Mouse (Mus musculus) frontal cortex, postnatal 10 days (tissue): ENCODE results near the gene Acot11.
A peak's percentile ranks its signal among the peaks of the same experiment; 100 is the strongest.
"Not testable (repeated sequence)": the region's sequence is repeated elsewhere in the genome, so short reads cannot be mapped to it uniquely, and the experiment has no call there.

Experiments used
- DNase-seq, 2 experiments: peaks; one replicate each; pipeline ENCODE4 v3.0.0; 2022; ENCODE audit warnings: low spot score in 2 of 2, mixed read lengths in 1 of 2

Acot11 gene

GRCm38 (mm10) chr4:106810039-106810438, 5.2 kb upstream of the Acot11 start:
- DNase-seq = no peak

DNA sequence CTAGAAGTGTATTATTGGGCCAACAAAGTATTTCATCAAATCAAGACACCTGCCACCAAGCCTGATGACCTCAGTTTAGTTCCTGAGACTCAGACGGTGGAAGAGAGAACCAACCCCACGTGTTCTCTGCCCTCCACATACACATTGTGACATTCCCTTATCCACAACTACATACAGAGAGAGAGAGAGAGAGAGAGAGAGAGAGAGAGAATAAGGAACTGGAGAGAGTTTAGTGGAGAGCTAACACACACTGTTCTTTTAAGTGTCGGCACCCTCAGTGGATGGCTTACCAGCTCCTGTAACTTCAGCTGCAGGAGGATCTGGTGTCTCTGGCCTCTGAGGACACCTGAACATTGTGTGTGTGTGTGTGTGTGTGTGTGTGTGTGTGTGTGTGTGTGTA, 2.5 kb upstream of the Acot11 start:
- DNase-seq = no peak

DNA sequence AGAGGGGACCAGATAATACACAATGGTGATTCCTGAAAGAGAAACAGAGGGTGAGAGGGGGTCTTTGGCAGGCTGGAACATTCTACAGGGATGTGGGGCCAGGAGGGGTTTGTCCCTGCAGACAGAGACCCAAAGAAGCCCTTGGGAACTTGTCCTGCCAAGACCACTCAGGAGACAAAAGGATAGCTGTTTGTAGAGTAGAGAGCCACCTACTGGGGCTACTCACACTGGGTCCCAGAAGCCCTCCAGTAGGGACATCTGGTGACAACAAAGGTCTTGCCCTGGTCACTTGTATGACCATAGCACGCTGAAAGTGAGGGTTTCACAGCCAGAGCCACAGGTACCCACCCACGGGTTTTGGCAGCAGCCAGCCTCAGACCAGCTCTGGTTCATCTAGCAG, 1.1 kb upstream of the Acot11 start:
- DNase-seq = no peak

DNA sequence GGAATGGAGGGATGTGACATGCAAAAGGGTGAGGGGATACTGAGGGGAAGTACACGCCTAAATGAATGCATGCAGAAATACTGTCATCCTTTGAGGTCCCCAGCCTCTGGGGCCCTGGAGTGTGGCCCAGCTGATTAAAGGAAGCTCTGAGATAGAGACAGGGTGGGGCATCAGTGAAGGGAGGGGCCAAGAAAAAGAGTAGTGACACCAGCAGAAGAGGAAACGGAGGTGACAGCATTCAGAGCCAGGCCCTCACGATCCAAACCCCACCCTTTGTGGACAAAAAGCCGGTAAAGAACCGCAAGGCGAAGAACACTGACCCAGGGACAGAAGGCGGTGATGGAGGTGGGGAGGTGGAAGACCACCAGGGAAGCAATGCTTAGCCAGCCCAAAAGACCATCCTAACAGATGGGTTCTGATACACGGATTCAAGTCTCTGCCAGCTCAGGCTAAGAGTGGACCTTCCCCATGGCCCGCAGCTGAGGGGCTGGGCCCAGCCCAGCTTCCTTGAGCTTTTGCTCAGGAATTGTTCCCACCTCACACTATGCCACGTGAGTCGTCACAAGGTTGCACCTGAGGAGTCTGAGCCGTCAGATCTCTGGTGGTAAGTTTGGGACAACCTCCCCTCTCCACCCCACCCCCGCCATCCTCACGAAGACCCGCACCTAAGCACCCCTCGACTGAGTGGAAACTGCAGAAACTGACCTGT, 443 bp downstream of the Acot11 start:
- no peak for DNase-seq

DNA sequence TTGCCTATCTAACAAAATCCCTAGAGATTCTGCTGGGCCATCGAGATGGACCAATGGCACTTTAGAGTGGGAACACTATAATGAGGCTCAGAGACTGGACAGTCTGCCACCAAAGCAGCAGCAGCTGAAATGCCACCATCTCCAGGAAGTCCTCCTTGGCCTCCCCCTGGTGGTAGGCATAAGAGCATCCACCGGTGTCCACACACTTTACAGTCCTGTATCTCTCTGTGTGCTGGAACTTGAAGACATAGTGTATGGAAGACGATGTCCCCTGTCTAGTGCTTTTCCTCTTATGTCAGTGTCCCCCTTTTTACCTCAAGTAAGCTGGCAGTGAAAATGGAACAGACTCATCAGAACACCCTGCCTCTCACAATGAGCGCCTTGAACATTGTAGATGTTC, 1.0 kb downstream of the Acot11 start:
- DNase-seq = no peak

DNA sequence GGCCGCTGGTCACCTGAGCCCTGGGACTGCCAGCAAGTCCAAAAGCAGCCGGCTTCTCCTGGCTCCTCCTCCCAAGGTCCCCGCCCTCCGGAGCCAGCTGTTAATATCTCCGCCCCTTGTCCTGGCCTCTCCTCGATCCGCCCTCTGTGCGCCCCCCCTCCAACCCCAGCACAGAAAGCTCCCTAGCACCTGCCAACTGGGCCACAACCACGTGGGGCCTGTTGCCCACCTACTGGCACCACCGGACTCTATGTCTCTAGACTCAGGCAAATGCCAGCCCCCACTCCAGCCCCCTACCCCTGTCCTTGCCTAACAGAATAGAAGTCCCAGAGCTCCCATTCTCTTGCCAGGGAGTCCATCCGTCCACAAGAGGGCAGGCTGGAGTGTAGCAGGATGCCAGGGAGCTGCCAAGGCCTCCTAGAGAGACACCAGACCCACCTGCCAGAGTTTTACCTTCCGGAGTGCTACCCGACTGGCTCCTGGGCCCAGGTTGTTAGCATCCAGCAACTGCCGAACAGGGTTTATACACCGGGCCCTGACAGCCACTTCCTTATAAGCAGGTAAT, 4.9 kb downstream of the Acot11 start:
- peak; percentile 73 to 75 for DNase-seq

DNA sequence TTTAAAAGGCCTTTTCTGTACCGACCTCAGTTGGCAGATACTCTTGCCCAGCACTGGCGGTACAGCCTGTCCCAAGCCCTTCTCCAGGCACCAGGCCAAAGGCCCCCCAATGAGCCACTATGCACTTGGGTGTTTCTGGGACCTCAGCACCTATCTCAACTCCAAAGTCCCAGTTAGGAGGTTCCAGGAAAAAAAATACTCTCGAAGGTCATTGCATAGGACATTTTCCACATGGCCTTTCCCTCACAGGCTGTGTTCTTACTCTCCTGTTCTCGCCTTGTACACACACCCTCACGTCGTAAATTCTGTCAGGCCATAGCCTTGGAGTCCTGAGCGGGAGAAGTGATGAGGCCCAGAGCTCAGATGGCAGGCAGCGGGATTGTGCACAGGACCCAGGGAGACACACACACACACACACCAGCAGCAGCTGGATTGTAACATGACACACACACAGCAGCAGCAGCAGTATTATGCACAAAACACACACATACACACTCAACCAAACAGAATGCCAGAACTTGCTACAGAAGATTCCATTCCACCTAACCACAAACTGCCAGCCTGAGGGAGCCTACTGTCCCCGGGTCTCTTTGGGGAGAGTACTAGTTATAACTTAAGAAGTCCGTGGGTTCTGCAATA, 5.8 kb downstream of the Acot11 start:
- DNase-seq = no peak

- no peak for DNase-seq
Observed at GRCm38 (mm10) chr4:106795289-106795688, 9.5 kb downstream of the Acot11 start.

- DNase-seq = no peak
Observed at GRCm38 (mm10) chr4:106794247-106794646, 10.6 kb downstream of the Acot11 start.

DNA sequence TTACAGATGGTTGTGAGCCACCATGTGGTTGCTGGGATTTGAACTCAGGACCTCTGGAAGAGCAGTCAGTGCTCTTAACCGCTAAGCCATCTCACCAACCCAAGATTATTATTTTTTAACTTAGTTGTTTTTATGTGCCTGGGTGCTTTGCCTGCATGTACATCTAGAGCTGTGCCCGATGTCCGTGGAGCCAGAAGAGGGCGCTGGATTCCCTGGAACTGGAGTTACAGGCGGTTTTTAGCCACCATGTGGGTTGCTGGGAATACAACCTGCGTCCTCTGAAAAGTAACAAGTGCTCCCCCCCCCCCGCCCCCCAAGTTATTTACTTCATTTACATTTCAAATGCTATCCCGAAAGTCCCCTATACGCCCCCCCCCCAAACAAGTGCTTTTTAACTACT, 11.0 kb downstream of the Acot11 start:
- not testable (repeated sequence) for DNase-seq

GRCm38 (mm10) chr4:106792276-106792675, 12.5 kb downstream of the Acot11 start:
- no peak for DNase-seq

DNA sequence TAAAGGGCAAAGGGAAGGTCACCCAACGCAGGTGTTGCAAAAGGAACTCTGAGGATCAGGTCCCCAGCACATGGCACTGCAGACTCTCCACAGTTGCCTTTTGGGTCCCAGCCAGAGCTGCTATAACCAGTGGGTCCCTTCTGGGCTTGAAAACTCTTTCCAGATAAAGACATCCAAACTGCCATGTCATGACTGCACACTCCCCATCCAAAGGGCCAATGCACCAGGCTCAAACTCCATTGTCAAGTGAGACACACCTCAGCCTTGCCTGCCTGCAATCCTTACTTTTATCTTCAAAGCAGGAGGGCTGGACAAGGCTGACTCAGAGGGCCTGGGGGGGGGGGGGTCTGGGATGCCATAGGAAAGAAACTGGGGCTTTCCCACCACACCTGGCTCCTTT, 13.9 kb downstream of the Acot11 start:
- no peak for DNase-seq

DNA sequence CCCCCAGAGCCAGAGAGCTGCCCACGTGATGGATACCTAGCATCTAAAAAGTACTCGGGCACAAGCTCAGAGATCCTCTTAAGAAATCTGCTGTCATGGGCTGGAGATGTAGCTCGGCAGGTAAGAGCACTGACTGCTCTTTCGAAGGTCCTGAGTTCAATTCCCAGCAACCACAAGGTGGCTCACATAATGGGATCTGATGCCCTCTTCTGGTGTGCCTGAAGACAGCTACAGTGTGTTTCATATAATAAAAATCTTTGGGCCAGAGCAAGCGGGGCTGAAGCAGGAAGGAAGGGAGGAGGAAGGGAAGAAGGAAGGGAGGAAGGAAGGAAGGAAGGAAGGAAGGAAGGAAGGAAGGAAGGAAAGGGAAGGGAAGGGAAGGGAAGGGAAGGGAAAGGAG, 14.6 kb downstream of the Acot11 start:
- DNase-seq = not testable (repeated sequence)

DNA sequence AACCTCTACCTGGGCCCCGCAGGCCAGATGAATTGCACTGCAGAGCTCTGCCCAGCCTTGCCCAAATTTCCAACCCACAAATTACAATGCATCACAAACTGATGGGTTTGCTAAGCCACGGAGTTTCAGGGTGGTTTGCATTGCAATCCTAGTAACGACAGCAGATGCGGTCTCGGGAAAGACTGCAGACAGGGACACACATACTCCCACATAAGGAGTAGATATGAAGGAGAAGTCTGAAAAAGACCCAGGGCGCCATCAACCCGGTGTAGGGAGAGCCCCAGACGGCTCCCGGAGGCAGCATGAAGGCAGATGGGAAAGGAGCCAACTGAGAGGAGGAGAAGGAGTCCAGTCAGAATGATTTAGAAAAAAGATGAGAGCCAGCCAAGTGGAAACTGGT, 15.1 kb downstream of the Acot11 start:
- DNase-seq = peak in 1 of 2 experiments; percentile 43

GRCm38 (mm10) chr4:106788627-106789026, 16.2 kb downstream of the Acot11 start:
- no peak for DNase-seq

GRCm38 (mm10) chr4:106787830-106788229, 17.0 kb downstream of the Acot11 start:
- no peak for DNase-seq

- peak; percentile 79 to 89 for DNase-seq
Observed at GRCm38 (mm10) chr4:106785753-106786540, 18.9 kb downstream of the Acot11 start.

DNA sequence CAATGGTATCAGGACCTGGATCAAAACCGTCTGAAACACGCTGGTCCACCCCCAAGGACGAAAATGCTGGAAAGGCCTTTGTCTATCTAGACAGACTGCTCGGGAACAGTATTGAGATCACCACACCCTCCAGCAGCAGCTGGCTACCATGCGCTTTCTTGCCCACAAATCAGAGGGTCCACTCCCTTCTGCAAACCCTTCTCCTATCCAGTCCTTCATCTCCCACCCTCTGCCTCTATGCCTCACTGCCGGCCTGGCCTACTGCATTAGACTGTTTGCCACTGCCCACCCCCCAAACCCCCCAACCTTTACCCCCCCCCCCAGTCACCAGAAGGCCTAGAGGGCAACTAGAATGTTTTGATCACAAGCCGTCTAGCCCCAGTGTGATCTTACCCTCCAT, 19.5 kb downstream of the Acot11 start:
- no peak for DNase-seq

GRCm38 (mm10) chr4:106784806-106785205, 20.0 kb downstream of the Acot11 start:
- DNase-seq = no peak

- no peak for DNase-seq
Observed at GRCm38 (mm10) chr4:106783137-106783536, 21.7 kb downstream of the Acot11 start.

DNA sequence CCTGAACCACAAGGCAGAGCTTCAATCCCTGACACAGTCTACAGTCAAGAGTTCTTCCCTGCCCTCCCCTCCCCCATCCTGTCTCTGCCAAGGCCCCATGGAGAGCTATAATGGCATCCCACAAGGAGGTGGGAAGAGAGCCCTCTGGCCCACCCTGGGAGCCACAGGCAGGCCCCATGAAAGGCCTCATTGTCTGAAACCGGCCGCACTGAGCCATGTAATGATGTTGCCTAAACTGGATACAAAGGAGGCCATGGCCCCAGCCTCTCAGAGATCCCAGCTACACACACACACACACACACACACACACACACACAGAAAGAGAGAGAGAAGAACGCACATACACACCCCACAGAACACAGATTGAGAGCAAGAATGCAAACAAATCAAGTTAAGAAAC, 24.8 kb downstream of the Acot11 start:
- peak in 1 of 2 experiments; percentile 35 for DNase-seq

GRCm38 (mm10) chr4:106778116-106778788, 26.5 kb downstream of the Acot11 start:
- DNase-seq = peak; percentile 84 to 86
